Mouse (Mus musculus) left cerebral cortex, postnatal 10 days (tissue): ENCODE data around the gene Stard5. TPM values are rescaled to one million over a fixed set of nuclear protein-coding genes. Genes with fewer than 3 reads are reported as not detected.

Experiments used
- total RNA-seq, 2 experiments: library from RNA; stranded (reverse); gene quantifications; 2 replicates each; pipeline ENCODE4 v1.2.3; 2021

The Stard5 gene
- total RNA-seq, 2 experiments from 2014 or later: 7.6 to 8.2 TPM

Other genes starting within 250 kb of the Stard5 start
- gene Tmc3, start 47.0 kb upstream of the Stard5 start, total RNA-seq: under 1 TPM; 0.11 to 0.12 TPM
- 1 to 10 TPM; 2.4 to 2.7 TPM for gene Il16, start 113.8 kb downstream of the Stard5 start, total RNA-seq
- 1 to 10 TPM in 1 of 2 experiments, under 1 TPM in 1; 0.88 to 1.0 TPM for gene Cfap161, start 162.9 kb downstream of the Stard5 start, total RNA-seq